Mouse (Mus musculus) myocyte (in vitro differentiated cells): ENCODE results near the gene Nampt. TPM values are rescaled to one million over a fixed set of nuclear protein-coding genes. Genes with fewer than 3 reads are reported as not detected.
A peak's percentile ranks its signal among the peaks of the same experiment; 100 is the strongest.

ENCODE experiments used
- H3K27me3 ChIP-seq: one replicate; pipeline ENCODE4 v1.6.1; 2011; ENCODE audit not compliant: control insufficient read depth, insufficient read depth, insufficient read length
- H3K36me3 ChIP-seq: one replicate; pipeline ENCODE4 v1.6.1; 2011; ENCODE audit not compliant: control insufficient read depth, insufficient read depth
- H3K4me2 ChIP-seq: one replicate; pipeline ENCODE4 v1.6.1; 2011; ENCODE audit warnings: low read depth, control low read depth
- H3K4me3 ChIP-seq: one replicate; pipeline ENCODE4 v1.5.1; 2011; ENCODE audit warnings: mild to moderate bottlenecking, control low read depth, moderate library complexity
- H3K79me2 ChIP-seq: one replicate; pipeline ENCODE4 v1.6.1; 2011; ENCODE audit not compliant: control insufficient read depth, insufficient read depth
- H3ac ChIP-seq: one replicate; pipeline ENCODE4 v1.6.1; 2011; ENCODE audit not compliant: control insufficient read depth, insufficient read length
- CEBPB ChIP-seq: IDR thresholded peaks from 2 replicates; pipeline ENCODE4 v1.6.1; 2011; ENCODE audit warnings: mild to moderate bottlenecking, moderate library complexity; ENCODE audit not compliant: poor library complexity, insufficient read depth, severe bottlenecking
- E2F4 ChIP-seq: IDR thresholded peaks from one replicate; pipeline ENCODE4 v1.6.1; 2011; ENCODE audit warnings: mild to moderate bottlenecking, control low read depth, moderate library complexity; ENCODE audit not compliant: insufficient read depth
- MAX ChIP-seq: IDR thresholded peaks from one replicate; pipeline ENCODE4 v1.6.1; 2011; ENCODE audit warnings: low read depth, mild to moderate bottlenecking, control low read depth
- MYOD1 ChIP-seq, 3 experiments: IDR thresholded peaks; one replicate each; pipeline ENCODE4 v1.6.1; 2011; ENCODE audit warnings: control low read depth in 2 of 3, low read depth in 2 of 3, mild to moderate bottlenecking in 2 of 3, moderate library complexity in 1 of 3; ENCODE audit not compliant: insufficient read length in 2 of 3, control insufficient read depth in 1 of 3
- MYOG ChIP-seq, 3 experiments: IDR thresholded peaks; one replicate each; pipeline ENCODE4 v1.6.1; 2011; ENCODE audit warnings: control low read depth in 2 of 3, low read depth in 2 of 3, mild to moderate bottlenecking in 2 of 3; ENCODE audit not compliant: insufficient read length in 2 of 3, control insufficient read depth in 1 of 3, insufficient read depth in 1 of 3
- POLR2A ChIP-seq: IDR thresholded peaks from one replicate; pipeline ENCODE4 v1.6.1; 2011; ENCODE audit warnings: low read depth, mild to moderate bottlenecking, control low read depth, moderate library complexity; ENCODE audit not compliant: insufficient read length
- POLR2AphosphoS2 ChIP-seq: IDR thresholded peaks from one replicate; pipeline ENCODE4 v1.6.1; 2011; ENCODE audit warnings: low read depth, control low read depth; ENCODE audit not compliant: insufficient read length
- REST ChIP-seq: IDR thresholded peaks from one replicate; pipeline ENCODE4 v1.6.1; 2011; ENCODE audit warnings: mild to moderate bottlenecking, control low read depth, moderate library complexity; ENCODE audit not compliant: insufficient read depth, insufficient read length
- SRF ChIP-seq: IDR thresholded peaks from one replicate; pipeline ENCODE4 v1.6.1; 2011; ENCODE audit warnings: low read depth; ENCODE audit not compliant: control insufficient read depth, insufficient read length
- TCF12 ChIP-seq: IDR thresholded peaks from one replicate; pipeline ENCODE4 v1.6.1; 2011; ENCODE audit warnings: mild to moderate bottlenecking, control low read depth; ENCODE audit not compliant: poor library complexity, insufficient read depth, severe bottlenecking
- TCF3 ChIP-seq: IDR thresholded peaks from one replicate; pipeline ENCODE4 v1.6.1; 2011; ENCODE audit warnings: low read depth, control low read depth; ENCODE audit not compliant: insufficient read length
- USF1 ChIP-seq: IDR thresholded peaks from one replicate; pipeline ENCODE4 v1.6.1; 2011; ENCODE audit warnings: low read depth, mild to moderate bottlenecking, control low read depth, moderate library complexity
- polyA plus RNA-seq: library from polyadenylated mRNA; unstranded; fragments of >200 nt; fragmentation: generic; extraction: Trizol; gene quantifications from one replicate; pipeline ENCODE4 v1.2.1, GENCODE M21; 2012; ENCODE audit warnings: missing spikeins

Gene Nampt
- polyA plus RNA-seq, 1 experiment: 8.8 TPM

DNA sequence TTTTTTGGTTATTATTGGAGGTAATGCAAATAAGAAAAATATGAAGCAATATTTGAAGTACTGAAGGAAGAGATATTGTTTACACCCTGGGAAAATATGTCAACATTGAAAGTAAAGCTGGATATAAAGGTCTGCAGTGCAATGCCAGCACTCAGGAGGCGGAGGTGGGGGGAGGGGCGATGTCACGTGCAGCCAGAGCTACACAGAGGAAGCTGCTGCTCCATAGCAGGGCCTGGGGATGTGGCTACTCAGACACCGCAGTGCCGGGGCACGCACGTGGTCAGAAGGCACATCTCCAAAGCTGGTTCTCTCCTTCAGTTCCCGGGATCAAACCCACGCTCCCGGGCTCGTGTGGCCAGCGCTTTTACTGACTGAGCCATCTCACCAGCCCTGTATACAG lies 73.9 kb downstream of the Nampt start:
- Histone ChIP-seq H3ac (no peak overlapping the region), H3K27me3 (no peaks in the 10 kb centered on the region), H3K79me2 (no peaks in the 10 kb centered on the region), H3K4me2 (no peak overlapping the region), H3K4me3 (no peak overlapping the region), H3K36me3 (no peaks in the 10 kb centered on the region)
- TF ChIP-seq TCF12 (no peak), POLR2AphosphoS2 (no peak), REST (no peak), POLR2A (no peak), USF1 (no peak), E2F4 (no peak), MAX (no peak), MYOD1 (IDR thresholded peaks at IDR 0.05; ENCODE audit: control insufficient read depth in 1 of 3, insufficient read length in 2 of 3, low read depth in 2 of 3) (no peak), TCF3 (no peak), CEBPB (no peak), SRF (no peak), MYOG (IDR thresholded peaks at IDR 0.05; ENCODE audit: control insufficient read depth in 1 of 3, insufficient read depth in 1 of 3, insufficient read length in 2 of 3, low read depth in 2 of 3) (no peak)

DNA sequence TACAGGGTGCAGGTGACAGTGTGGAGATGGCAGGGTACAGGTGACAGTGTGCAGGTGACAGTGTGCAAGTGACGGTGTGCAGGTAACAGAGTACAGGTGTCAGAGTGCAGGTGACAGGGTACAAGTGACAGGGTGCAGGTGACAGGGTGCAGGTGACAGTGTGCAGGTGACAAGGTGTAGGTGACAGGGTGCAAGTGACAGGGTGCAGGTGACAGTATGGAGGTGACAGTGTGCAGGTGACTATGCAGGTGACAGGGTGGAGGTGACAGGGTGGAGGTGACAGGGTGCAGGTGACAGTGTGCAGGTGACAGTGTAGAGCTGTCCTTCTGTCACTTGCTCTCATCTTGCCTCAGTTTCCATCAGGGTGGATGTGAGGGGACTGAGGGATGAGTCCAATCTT lies 76.5 kb downstream of the Nampt start:
- Histone ChIP-seq H3K79me2 (no peaks in the 10 kb centered on the region), H3K4me3 (no peak overlapping the region), H3ac (no peak overlapping the region), H3K27me3 (no peaks in the 10 kb centered on the region), H3K36me3 (no peaks in the 10 kb centered on the region), H3K4me2 (no peak overlapping the region)
- TF ChIP-seq SRF: no peak
- TF ChIP-seq MYOD1 (IDR thresholded peaks at IDR 0.05; ENCODE audit: control insufficient read depth in 1 of 3, insufficient read length in 2 of 3, low read depth in 2 of 3): no peak
- TF ChIP-seq CEBPB: no peak
- TF ChIP-seq MAX: no peak
- TF ChIP-seq TCF3: no peak
- TF ChIP-seq E2F4: no peak
- TF ChIP-seq REST: no peak
- no peak for TF ChIP-seq TCF12
- no peak for TF ChIP-seq MYOG (IDR thresholded peaks at IDR 0.05; ENCODE audit: control insufficient read depth in 1 of 3, insufficient read depth in 1 of 3, insufficient read length in 2 of 3, low read depth in 2 of 3)
- TF ChIP-seq POLR2AphosphoS2: no peak
- TF ChIP-seq POLR2A: no peak
- TF ChIP-seq USF1: no peak

DNA sequence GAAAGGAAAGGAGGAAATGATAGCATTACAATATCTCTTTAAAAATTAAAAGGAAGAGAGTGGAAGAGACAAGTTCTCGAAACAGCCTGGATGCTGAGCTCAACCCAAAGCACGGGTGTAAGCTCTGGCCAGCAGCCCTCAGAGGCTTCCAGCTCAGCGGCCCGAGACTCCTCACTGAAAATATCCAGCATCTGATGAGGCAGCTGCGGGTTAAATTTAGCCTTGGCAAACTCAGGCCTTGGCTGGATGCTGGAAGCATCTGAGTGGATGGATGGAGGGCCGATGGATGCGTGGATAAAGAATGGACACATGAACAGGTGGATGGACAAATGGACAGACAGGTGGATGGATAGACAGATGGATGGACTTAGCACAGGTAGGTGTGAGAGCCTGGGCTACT lies 77.2 kb downstream of the Nampt start:
- peak in 2 of 3 experiments; percentile 6 to 7 for TF ChIP-seq MYOG (IDR thresholded peaks at IDR 0.05; ENCODE audit: control insufficient read depth in 1 of 3, insufficient read depth in 1 of 3, insufficient read length in 2 of 3, low read depth in 2 of 3)
- TF ChIP-seq MYOD1 (IDR thresholded peaks at IDR 0.05; ENCODE audit: control insufficient read depth in 1 of 3, insufficient read length in 2 of 3, low read depth in 2 of 3): peak in 1 of 3 experiments; percentile 5
- TF ChIP-seq POLR2AphosphoS2: no peak
- H3K36me3 ChIP-seq: no peaks in the 10 kb centered on the region
- no peak overlapping the region for H3K4me2 ChIP-seq
- no peak overlapping the region for H3ac ChIP-seq
- H3K79me2 ChIP-seq: no peaks in the 10 kb centered on the region
- no peak overlapping the region for H3K4me3 ChIP-seq
- no peaks in the 10 kb centered on the region for H3K27me3 ChIP-seq

DNA sequence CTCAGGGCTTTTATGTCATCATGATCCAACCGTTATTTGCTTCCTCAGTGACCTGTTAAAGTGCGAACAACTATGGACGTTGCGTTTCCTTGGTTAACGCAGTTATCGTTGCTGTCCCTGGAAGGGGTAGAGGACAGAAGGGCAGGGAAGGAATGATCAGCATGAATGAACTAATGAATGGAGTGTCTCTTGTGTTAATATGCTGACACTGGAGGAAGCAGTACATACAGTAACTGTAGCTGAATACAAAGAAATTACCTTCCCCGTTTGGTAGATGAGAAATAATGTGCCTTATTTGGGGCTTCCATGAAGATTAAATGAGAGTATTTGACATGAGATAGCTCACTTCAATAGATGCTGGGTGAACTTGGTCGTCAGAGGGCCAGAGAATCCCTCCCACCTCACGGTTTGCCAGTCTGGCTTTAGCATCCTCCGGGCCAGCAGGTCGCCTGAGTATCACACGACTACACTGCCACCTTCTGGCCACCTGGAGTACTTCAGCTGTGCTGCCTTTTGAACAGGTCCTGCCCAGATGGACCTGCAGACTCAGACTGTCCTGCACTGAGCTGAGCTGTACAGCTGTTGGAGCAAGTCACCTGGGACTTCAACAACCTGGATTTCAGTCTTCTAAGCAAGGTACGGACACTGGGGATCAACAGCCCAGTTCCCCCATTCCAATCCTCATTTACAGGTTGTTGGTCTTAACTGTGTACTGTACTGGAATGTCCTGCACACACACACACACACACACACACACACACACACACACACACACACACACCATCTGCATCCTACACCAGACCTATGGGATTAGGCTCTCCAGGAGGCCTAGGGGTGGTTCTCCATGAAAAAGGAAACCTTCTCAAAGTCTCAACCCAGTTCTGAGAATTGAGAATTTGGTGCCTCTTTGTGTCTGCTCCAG lies 78.1 kb downstream of the Nampt start:
- no peaks in the 10 kb centered on the region for H3K79me2 ChIP-seq
- H3K36me3 ChIP-seq: no peaks in the 10 kb centered on the region
- no peak overlapping the region for H3K4me3 ChIP-seq

DNA sequence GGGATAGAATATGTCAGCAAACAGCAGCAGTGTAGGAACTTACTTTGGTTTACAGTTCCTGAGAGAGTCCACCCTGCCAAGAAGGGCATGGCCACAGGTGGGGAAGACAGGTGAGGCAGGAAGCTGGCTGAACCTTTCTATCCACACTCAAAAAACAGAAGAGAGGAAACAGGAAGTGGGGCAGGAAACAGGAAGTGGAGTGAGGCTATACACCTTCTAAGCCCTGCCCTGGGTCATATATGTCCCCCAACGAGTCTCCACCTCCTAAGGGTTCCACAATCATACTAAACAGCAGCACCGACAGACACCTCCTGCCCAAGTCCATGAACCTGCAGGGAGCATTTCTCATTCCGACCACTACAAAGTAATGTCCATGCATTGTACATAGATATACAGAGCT lies 81.7 kb downstream of the Nampt start:
- Histone ChIP-seq H3K27me3 (no peaks in the 10 kb centered on the region), H3ac (no peak overlapping the region), H3K79me2 (no peaks in the 10 kb centered on the region), H3K36me3 (no peaks in the 10 kb centered on the region), H3K4me2 (no peak overlapping the region), H3K4me3 (no peak overlapping the region)
- TF ChIP-seq MYOG (IDR thresholded peaks at IDR 0.05; ENCODE audit: control insufficient read depth in 1 of 3, insufficient read depth in 1 of 3, insufficient read length in 2 of 3, low read depth in 2 of 3) (no peak), SRF (no peak), MAX (no peak), CEBPB (no peak), POLR2A (no peak), REST (no peak), MYOD1 (IDR thresholded peaks at IDR 0.05; ENCODE audit: control insufficient read depth in 1 of 3, insufficient read length in 2 of 3, low read depth in 2 of 3) (no peak), USF1 (no peak), E2F4 (no peak), POLR2AphosphoS2 (no peak), TCF3 (no peak), TCF12 (no peak)

More for the DNA sequence above, 78.1 kb downstream of the Nampt start:
- TF ChIP-seq E2F4: no peak
- no peak for TF ChIP-seq MYOG (IDR thresholded peaks at IDR 0.05; ENCODE audit: control insufficient read depth in 1 of 3, insufficient read depth in 1 of 3, insufficient read length in 2 of 3, low read depth in 2 of 3)
- TF ChIP-seq REST: no peak
- TF ChIP-seq TCF12: no peak
- no peak for TF ChIP-seq USF1
- TF ChIP-seq MYOD1 (IDR thresholded peaks at IDR 0.05; ENCODE audit: control insufficient read depth in 1 of 3, insufficient read length in 2 of 3, low read depth in 2 of 3): no peak
- no peak for TF ChIP-seq MAX
- no peak for TF ChIP-seq CEBPB
- no peak for TF ChIP-seq SRF
- no peak for TF ChIP-seq TCF3
- no peak for TF ChIP-seq POLR2A
- no peak for TF ChIP-seq POLR2AphosphoS2
- H3ac ChIP-seq: no peak overlapping the region
- H3K27me3 ChIP-seq: no peaks in the 10 kb centered on the region
- no peak overlapping the region for H3K4me2 ChIP-seq

Other genes starting within 250 kb of the Nampt start
- gene Sypl, start 134.3 kb downstream of the Nampt start, polyA plus RNA-seq: 64.0 TPM